Mouse (Mus musculus): ENCODE results near the gene Nmd3. TPM values are rescaled to one million over a fixed set of nuclear protein-coding genes. Genes with fewer than 3 reads are reported as not detected.

Nmd3 gene
- polyA plus RNA-seq, 2 experiments: 57.5 to 127 TPM

DNA sequence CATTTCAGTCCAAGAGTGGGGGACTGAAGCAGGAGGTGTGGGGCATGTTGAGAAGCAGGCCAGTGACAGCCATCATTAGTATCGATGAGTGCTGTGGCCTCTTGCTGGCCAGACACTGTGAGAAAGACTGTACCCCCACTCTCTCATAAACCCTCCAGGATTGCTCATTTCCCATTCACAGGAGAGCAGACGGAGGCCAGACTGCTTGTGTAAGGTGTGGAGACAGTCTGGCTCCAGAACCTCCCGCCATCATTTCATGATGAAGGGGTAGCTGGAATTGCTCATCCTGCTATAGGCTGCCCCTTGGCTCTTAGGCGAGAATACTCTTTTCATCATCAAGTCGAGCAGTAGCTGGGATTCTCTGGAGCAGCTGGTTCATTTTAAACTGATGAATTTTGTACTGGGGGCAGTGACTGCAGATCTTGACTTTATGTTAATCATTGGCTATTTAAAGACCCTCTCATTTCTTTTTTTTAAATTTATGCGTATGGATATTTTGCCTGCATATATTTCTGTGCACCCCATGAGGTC, 41.1 kb downstream of the Nmd3 start:
- 55% methylated on average over 6 of the region's 6 CpGs for WGBS
- Histone ChIP-seq H3K9ac (ENCODE audit: low read depth, low read length, severe bottlenecking) (no peak overlapping the region), H3K36me3 (ENCODE audit: control insufficient read depth, insufficient read depth, low read length) (peaks cover 26% of the 10 kb centered on the region), H3K4me2 (replicated peaks; ENCODE audit: low read depth, low read length, severe bottlenecking) (no peak overlapping the region), H3K4me1 (ENCODE audit: control insufficient read depth, insufficient read depth, low read length) (no peaks in the 10 kb centered on the region), H3K4me3 (replicated peaks; ENCODE audit: low read length) (no peak overlapping the region), H3K9me3 (ENCODE audit: control insufficient read depth, low read length) (no peaks in the 10 kb centered on the region), H3K27ac (replicated peaks; ENCODE audit: low read depth, low read length) (no peak overlapping the region), H3K27me3 (ENCODE audit: control insufficient read depth, insufficient read depth, low read length) (no peaks in the 10 kb centered on the region)
- no peak for TF ChIP-seq POLR2A (IDR thresholded peaks at IDR 0.05; ENCODE audit: borderline replicate concordance, extremely low read depth, insufficient read depth, insufficient read length)
- ATAC-seq (ENCODE audit: low FRiP score, low read depth) (no peak), DNase-seq (ENCODE audit: low spot score) (no peak)

DNA sequence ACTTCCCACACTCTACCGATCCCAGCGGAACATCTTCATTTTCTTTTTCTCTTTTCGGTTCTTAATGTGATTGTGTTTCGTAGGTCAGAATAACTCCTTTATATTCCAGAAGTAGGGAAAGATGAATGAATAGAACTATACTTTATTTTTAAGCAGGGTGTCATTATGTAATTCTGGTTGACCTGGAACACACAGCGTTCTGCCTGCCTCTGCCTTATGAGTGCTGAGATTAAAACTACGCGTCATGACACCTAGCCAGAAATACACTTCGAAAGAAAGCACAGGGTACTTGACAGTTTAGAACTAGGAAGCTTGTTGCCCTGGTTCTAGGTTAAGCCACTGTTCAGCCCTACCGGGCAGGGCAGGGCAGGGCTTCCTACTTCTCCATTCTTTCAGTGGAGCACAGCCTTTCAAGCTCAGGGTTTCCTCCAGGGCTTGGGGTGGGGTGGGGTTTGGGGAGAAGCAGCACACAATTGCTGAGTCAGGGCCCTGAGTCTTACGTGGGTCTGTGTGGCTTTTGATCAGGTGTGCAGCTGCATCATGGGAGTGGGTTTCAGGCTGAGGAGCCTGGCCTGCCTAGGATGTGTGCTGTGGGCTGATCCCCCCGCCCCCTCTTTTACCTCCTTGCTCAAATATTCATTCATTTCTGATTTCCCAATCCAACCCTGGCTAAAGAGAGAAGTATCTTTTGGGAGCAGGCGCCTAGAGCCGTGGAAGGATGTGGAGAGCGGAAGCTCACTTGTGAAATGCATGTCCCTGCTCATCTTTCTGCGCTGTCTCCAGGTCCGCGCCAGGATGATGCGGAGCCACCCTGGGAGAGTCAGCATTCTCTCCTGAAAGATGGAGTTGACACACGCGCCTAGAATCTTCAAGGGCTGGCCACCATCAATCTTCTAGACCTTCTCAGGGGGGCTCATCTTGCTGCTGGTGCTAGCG, 42.1 kb downstream of the Nmd3 start:
- Histone ChIP-seq H3K4me3 (replicated peaks; ENCODE audit: low read length) (no peak overlapping the region), H3K9ac (ENCODE audit: low read depth, low read length, severe bottlenecking) (no peak overlapping the region), H3K4me1 (ENCODE audit: control insufficient read depth, insufficient read depth, low read length) (no peaks in the 10 kb centered on the region), H3K27me3 (ENCODE audit: control insufficient read depth, insufficient read depth, low read length) (no peaks in the 10 kb centered on the region), H3K4me2 (replicated peaks; ENCODE audit: low read depth, low read length, severe bottlenecking) (no peak overlapping the region), H3K9me3 (ENCODE audit: control insufficient read depth, low read length) (no peaks in the 10 kb centered on the region), H3K36me3 (ENCODE audit: control insufficient read depth, insufficient read depth, low read length) (peaks cover 16% of the 10 kb centered on the region), H3K27ac (replicated peaks; ENCODE audit: low read depth, low read length) (no peak overlapping the region)
- no peak for DNase-seq (ENCODE audit: low spot score)
- 88% methylated on average over 21 of the region's 21 CpGs for WGBS
- ATAC-seq (ENCODE audit: low FRiP score, low read depth): no peak
- no peak for TF ChIP-seq POLR2A (IDR thresholded peaks at IDR 0.05; ENCODE audit: borderline replicate concordance, extremely low read depth, insufficient read depth, insufficient read length)

- no peaks in the 10 kb centered on the region for H3K27me3 ChIP-seq (ENCODE audit: control insufficient read depth, insufficient read depth, low read length)
- no peak overlapping the region for H3K4me3 ChIP-seq (replicated peaks; ENCODE audit: low read length)
- no peak overlapping the region for H3K4me2 ChIP-seq (replicated peaks; ENCODE audit: low read depth, low read length, severe bottlenecking)
- H3K4me1 ChIP-seq (ENCODE audit: control insufficient read depth, insufficient read depth, low read length): no peaks in the 10 kb centered on the region
- H3K27ac ChIP-seq (replicated peaks; ENCODE audit: low read depth, low read length): no peak overlapping the region
- ATAC-seq (ENCODE audit: low FRiP score, low read depth) (no peak), DNase-seq (ENCODE audit: low spot score) (no peak)
- WGBS: 95% methylated on average over 11 of the region's 11 CpGs
- no peak for TF ChIP-seq POLR2A (IDR thresholded peaks at IDR 0.05; ENCODE audit: borderline replicate concordance, extremely low read depth, insufficient read depth, insufficient read length)
- H3K9me3 ChIP-seq (ENCODE audit: control insufficient read depth, low read length): no peaks in the 10 kb centered on the region
- H3K9ac ChIP-seq (ENCODE audit: low read depth, low read length, severe bottlenecking): no peak overlapping the region
- peaks cover 10% of the 10 kb centered on the region for H3K36me3 ChIP-seq (ENCODE audit: control insufficient read depth, insufficient read depth, low read length)
Observed at GRCm38 (mm10) chr3:69765206-69765605, 43.4 kb downstream of the Nmd3 start.

GRCm38 (mm10) chr3:69769150-69769549, 47.4 kb downstream of the Nmd3 start:
- Histone ChIP-seq H3K9me3 (ENCODE audit: control insufficient read depth, low read length) (no peaks in the 10 kb centered on the region), H3K9ac (ENCODE audit: low read depth, low read length, severe bottlenecking) (no peak overlapping the region), H3K4me1 (ENCODE audit: control insufficient read depth, insufficient read depth, low read length) (no peaks in the 10 kb centered on the region), H3K4me2 (replicated peaks; ENCODE audit: low read depth, low read length, severe bottlenecking) (no peak overlapping the region), H3K27me3 (ENCODE audit: control insufficient read depth, insufficient read depth, low read length) (no peaks in the 10 kb centered on the region), H3K36me3 (ENCODE audit: control insufficient read depth, insufficient read depth, low read length) (peaks cover 10% of the 10 kb centered on the region), H3K4me3 (replicated peaks; ENCODE audit: low read length) (no peak overlapping the region), H3K27ac (replicated peaks; ENCODE audit: low read depth, low read length) (no peak overlapping the region)
- ATAC-seq (ENCODE audit: low FRiP score, low read depth) (no peak), DNase-seq (ENCODE audit: low spot score) (peak; percentile 11)
- WGBS: 27% methylated on average over 4 of the region's 4 CpGs
- TF ChIP-seq POLR2A (IDR thresholded peaks at IDR 0.05; ENCODE audit: borderline replicate concordance, extremely low read depth, insufficient read depth, insufficient read length): no peak

DNA sequence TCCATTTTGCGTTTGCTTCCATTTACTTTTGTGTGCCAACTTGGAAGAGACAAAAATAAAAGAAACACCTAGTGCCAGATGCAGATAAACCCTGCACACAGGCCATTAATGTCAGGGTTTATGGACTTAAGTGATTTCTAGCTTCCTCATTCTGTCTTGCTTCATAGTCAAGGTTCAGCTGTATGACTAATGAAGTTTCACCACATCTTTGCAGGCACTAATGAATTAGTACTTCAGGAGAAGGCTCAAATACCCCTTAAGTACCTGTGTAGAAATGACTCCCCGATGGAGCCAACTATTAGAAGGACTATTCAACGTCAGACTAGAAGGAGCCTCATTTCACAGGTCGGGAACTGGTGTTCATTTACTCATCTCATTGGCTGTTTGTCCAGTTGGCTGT, 51.6 kb downstream of the Nmd3 start:
- TF ChIP-seq POLR2A (IDR thresholded peaks at IDR 0.05; ENCODE audit: borderline replicate concordance, extremely low read depth, insufficient read depth, insufficient read length): no peak
- no peaks in the 10 kb centered on the region for H3K4me1 ChIP-seq (ENCODE audit: control insufficient read depth, insufficient read depth, low read length)
- no peaks in the 10 kb centered on the region for H3K36me3 ChIP-seq (ENCODE audit: control insufficient read depth, insufficient read depth, low read length)
- H3K27me3 ChIP-seq (ENCODE audit: control insufficient read depth, insufficient read depth, low read length): no peaks in the 10 kb centered on the region
- no peaks in the 10 kb centered on the region for H3K9me3 ChIP-seq (ENCODE audit: control insufficient read depth, low read length)
- DNase-seq (ENCODE audit: low spot score) (no peak), ATAC-seq (ENCODE audit: low FRiP score, low read depth) (no peak)
- 52% methylated on average over 4 of the region's 4 CpGs for WGBS
- no peak overlapping the region for H3K27ac ChIP-seq (replicated peaks; ENCODE audit: low read depth, low read length)
- no peak overlapping the region for H3K4me2 ChIP-seq (replicated peaks; ENCODE audit: low read depth, low read length, severe bottlenecking)
- no peak overlapping the region for H3K9ac ChIP-seq (ENCODE audit: low read depth, low read length, severe bottlenecking)
- no peak overlapping the region for H3K4me3 ChIP-seq (replicated peaks; ENCODE audit: low read length)
